ENCODE assay signal across 14 mouse cellular contexts in the genomic region with DNA sequence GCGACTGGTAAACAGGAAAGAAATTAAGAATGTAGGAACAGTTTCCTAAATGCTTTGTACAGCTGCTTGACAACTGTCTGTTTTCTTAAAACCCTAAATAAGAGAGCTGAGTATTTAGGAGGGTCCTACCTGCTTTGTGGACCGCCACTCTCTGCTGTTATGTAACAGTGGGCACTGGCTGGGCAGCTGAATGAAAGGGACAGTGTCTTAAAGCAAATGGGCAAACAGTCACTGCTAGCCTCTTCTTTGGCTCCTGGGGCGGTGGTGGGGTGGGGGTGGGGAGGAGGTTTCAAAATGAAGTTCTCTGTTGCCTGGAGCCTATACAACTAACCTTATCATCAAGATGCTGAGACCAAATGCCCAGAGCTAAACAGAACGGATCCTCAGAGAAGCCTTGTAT.
DNase-seq lines count a peak whose midpoint lies in the region; ATAC-seq and TF ChIP-seq lines count a peak whose summit lies in the region.
"Had no signal": no experiment of that assay in that cellular context is flagged by ENCODE, and none has a peak within 500 bp of the region (broad histone marks: within the 10 kb centered on the region; RNA-seq: fewer than 3 reads in every experiment).

No protein-coding gene starts in this region.

- DNase-seq in layer of hippocampus, postnatal 14 days (ENCODE audit: low spot score in 2 of 2): peak; percentile 19 to 31
- DNase-seq in layer of hippocampus, postnatal 36 days: no peak
- DNase-seq in forebrain, postnatal 0 days: no peak
- peak; percentile 37 for DNase-seq in retina, embryonic 14.5 days (ENCODE audit: low spot score)
- no peak for DNase-seq in adrenal gland, postnatal 14 days
- no peak for DNase-seq in adrenal gland, adult 18-20 months (ENCODE audit: low spot score in 2 of 2)
- DNase-seq in spleen, postnatal 10 days (ENCODE audit: low spot score in 2 of 2): no peak
- DNase-seq: kidney, postnatal 36 days; lung, postnatal 14 days; thymus, postnatal 14 days had no signal

- no peaks in the 10 kb centered on the region for H3K9me3 ChIP-seq in forebrain, postnatal 0 days (ENCODE audit: low read length)
- no peaks in the 10 kb centered on the region for H3K9me3 ChIP-seq in midbrain, embryonic 12.5 days
- H3K9me3 ChIP-seq: heart, embryonic 15.5 days; liver, embryonic 12.5 days had no signal

- peak overlapping the region; percentile 50 for H3K27ac ChIP-seq in forebrain, postnatal 0 days (ENCODE audit: low read depth, low read length)
- peak overlapping the region; percentile 39 for H3K27ac ChIP-seq in midbrain, embryonic 12.5 days (replicated peaks)
- H3K27ac ChIP-seq: heart, embryonic 15.5 days; liver, embryonic 12.5 days had no signal

- H3K27me3 ChIP-seq in forebrain, postnatal 0 days (ENCODE audit: insufficient read depth, low read length): no peaks in the 10 kb centered on the region
- peaks cover 3% of the 10 kb centered on the region; the same call in 1 of the 2 replicates for H3K27me3 ChIP-seq in midbrain, embryonic 12.5 days
- H3K27me3 ChIP-seq: heart, embryonic 15.5 days; liver, embryonic 12.5 days had no signal

- no peaks in the 10 kb centered on the region for H3K36me3 ChIP-seq in forebrain, postnatal 0 days (ENCODE audit: insufficient read depth)
- H3K36me3 ChIP-seq in midbrain, embryonic 12.5 days: no peaks in the 10 kb centered on the region
- H3K36me3 ChIP-seq: heart, embryonic 15.5 days; liver, embryonic 12.5 days had no signal

- 33% methylated on average over 4 of the region's 4 CpGs for WGBS in forebrain, postnatal 0 days
- 47% methylated on average over 4 of the region's 4 CpGs for WGBS in midbrain, embryonic 12.5 days

- no peak overlapping the region for H3K9ac ChIP-seq in forebrain, postnatal 0 days
- H3K9ac ChIP-seq in midbrain, embryonic 12.5 days (replicated peaks): no peak overlapping the region
- H3K9ac ChIP-seq: heart, embryonic 15.5 days; liver, embryonic 12.5 days had no signal

- H3K4me3 ChIP-seq in forebrain, postnatal 0 days (ENCODE audit: low read depth, low read length): no peak overlapping the region
- no peak overlapping the region for H3K4me3 ChIP-seq in midbrain, embryonic 12.5 days
- H3K4me3 ChIP-seq: heart, embryonic 15.5 days; liver, embryonic 12.5 days had no signal

- no peak for TF ChIP-seq CTCF in forebrain, postnatal 0 days (IDR thresholded peaks at IDR 0.05; ENCODE audit: low read depth)

- 0 out of 2 replicates have a peak, but pooled peaks cover 3% of the 10 kb centered on the region for H3K4me1 ChIP-seq in forebrain, postnatal 0 days (ENCODE audit: insufficient read depth)
- H3K4me1 ChIP-seq in midbrain, embryonic 12.5 days: peaks cover 47% of the 10 kb centered on the region
- H3K4me1 ChIP-seq: heart, embryonic 15.5 days; liver, embryonic 12.5 days had no signal

- no peak overlapping the region for H3K4me2 ChIP-seq in forebrain, postnatal 0 days (ENCODE audit: low read depth)
- peak overlapping the region; percentile 6; the same call in 1 of the 2 replicates for H3K4me2 ChIP-seq in midbrain, embryonic 12.5 days (replicated peaks)
- H3K4me2 ChIP-seq: heart, embryonic 15.5 days; liver, embryonic 12.5 days had no signal

- peak; percentile 23 for ATAC-seq in forebrain, postnatal 0 days
- ATAC-seq in midbrain, embryonic 12.5 days (ENCODE audit: low FRiP score, low read depth): no peak
- ATAC-seq: intestine, embryonic 16.5 days; liver, embryonic 12.5 days had no signal

Comparison
In these comparisons a context has a peak if more than half of its experiments do, and no peak if none do; other contexts are left out.
1. DNase-seq: peak in layer of hippocampus, postnatal 14 days (2 of 2) and retina, embryonic 14.5 days (single experiment); none in layer of hippocampus, postnatal 36 days (0 of 2), forebrain, postnatal 0 days (single experiment), adrenal gland, postnatal 14 days (single experiment), adrenal gland, adult 18-20 months (0 of 2) and spleen, postnatal 10 days (0 of 2).